Mouse (Mus musculus): ENCODE measurements around the gene Lin7c. TPM values are rescaled to one million over a fixed set of nuclear protein-coding genes. Genes with fewer than 3 reads are reported as not detected.

Lin7c gene
- total RNA-seq, 2 experiments from 2014 or later = 41.6 to 43.3 TPM

GRCm38 (mm10) chr2:109934086-109934485 lies 43.4 kb downstream of the Lin7c start:
- intact Hi-C loops (cut with DNase I) = no loop called here

GRCm38 (mm10) chr2:109935194-109935593 lies 44.5 kb downstream of the Lin7c start:
- no peak for DNase-seq (ENCODE audit: low spot score)
- intact Hi-C loops (cut with DNase I) = no loop called here

More at GRCm38 (mm10) chr2:109934086-109934485, 43.4 kb downstream of the Lin7c start:
- no peak for DNase-seq (ENCODE audit: low spot score)

- intact Hi-C loops (cut with DNase I) = no loop called here
- no peak for DNase-seq (ENCODE audit: low spot score)
These were observed 45.2 kb downstream of the Lin7c start for GRCm38 (mm10) chr2:109935754-109936409.

GRCm38 (mm10) chr2:109936410-109936755 lies 45.7 kb downstream of the Lin7c start:
- DNase-seq (ENCODE audit: low spot score) = no peak
- intact Hi-C loops (cut with DNase I) = no loop called here

- DNase-seq (ENCODE audit: low spot score) = no peak
- intact Hi-C loops (cut with DNase I) = no loop called here
These were observed 51.4 kb downstream of the Lin7c start for GRCm38 (mm10) chr2:109941973-109942444.

- intact Hi-C loops (cut with DNase I) = no loop called here
- DNase-seq (ENCODE audit: low spot score) = no peak
These were observed 52.3 kb downstream of the Lin7c start for GRCm38 (mm10) chr2:109942810-109943570.

- DNase-seq (ENCODE audit: low spot score) = no peak
- intact Hi-C loops (cut with DNase I) = no loop called here
These were observed 54.3 kb downstream of the Lin7c start for GRCm38 (mm10) chr2:109944995-109945394.

GRCm38 (mm10) chr2:109945532-109945931 lies 54.9 kb downstream of the Lin7c start:
- intact Hi-C loops (cut with DNase I) = no loop called here

GRCm38 (mm10) chr2:109946426-109946825 lies 55.8 kb downstream of the Lin7c start:
- no peak for DNase-seq (ENCODE audit: low spot score)
- intact Hi-C loops (cut with DNase I) = no loop called here

More at GRCm38 (mm10) chr2:109945532-109945931, 54.9 kb downstream of the Lin7c start:
- no peak for DNase-seq (ENCODE audit: low spot score)

GRCm38 (mm10) chr2:109949519-109949918 lies 58.9 kb downstream of the Lin7c start:
- intact Hi-C loops (cut with DNase I) = no loop called here
- DNase-seq (ENCODE audit: low spot score) = no peak

GRCm38 (mm10) chr2:109950311-109950710 lies 59.7 kb downstream of the Lin7c start:
- intact Hi-C loops (cut with DNase I) = no loop called here

More at GRCm38 (mm10) chr2:109950311-109950710, 59.7 kb downstream of the Lin7c start:
- no peak for DNase-seq (ENCODE audit: low spot score)

Other genes starting within 250 kb of the Lin7c start
- 1 to 10 TPM; 3.8 to 5.5 TPM for gene Bdnf, start 216.2 kb upstream of the Lin7c start, total RNA-seq (2021)
- gene Lgr4, start 26.8 kb downstream of the Lin7c start, total RNA-seq (2021) = 10 to 100 TPM; 26.0 to 28.9 TPM
- gene Ccdc34, start 127.0 kb downstream of the Lin7c start, total RNA-seq (2021) = 1 to 10 TPM; 5.3 to 6.0 TPM

Data from heart, postnatal 25 days (tissue).